Mouse (Mus musculus): ENCODE results near the gene Pigk.

DNA sequence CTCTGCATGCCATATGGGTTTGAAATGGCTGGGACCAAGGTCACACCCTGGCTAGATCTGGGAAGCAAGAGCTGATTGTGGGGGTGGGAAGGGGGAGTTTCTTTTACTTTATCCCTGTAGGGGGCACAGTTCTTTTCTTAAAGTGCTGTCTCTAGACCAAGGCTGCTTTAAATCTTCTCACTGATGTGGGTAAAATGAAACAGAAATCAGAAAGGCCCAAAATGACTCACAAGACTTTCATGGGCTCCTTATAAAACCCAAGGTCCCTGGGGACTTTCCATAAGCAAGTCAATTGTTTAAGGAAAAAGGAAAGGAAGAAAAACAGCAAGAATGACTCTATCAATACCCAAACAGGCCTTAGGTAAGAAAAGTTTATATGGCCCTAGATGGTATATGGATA lies 172.8 kb downstream of the Pigk start:
- TF ChIP-seq MAFK (IDR thresholded peaks at IDR 0.05; ENCODE audit: insufficient read depth, low read depth, low read length) (no peak), ZNF384 (IDR thresholded peaks at IDR 0.05; ENCODE audit: low read depth, low read length) (no peak), HCFC1 (IDR thresholded peaks at IDR 0.05; ENCODE audit: borderline replicate concordance, insufficient read depth, low read length) (no peak), ZC3H11A (IDR thresholded peaks at IDR 0.05; ENCODE audit: borderline replicate concordance, low read depth, low read length) (no peak)

Data from ES-E14 (cell line).